Comparison of ENCODE assay signal across 16 mouse cellular contexts in genomic region chr1:113288242-113288641, GRCm38 (mm10).
"Had no signal": no experiment of that assay in that cellular context is flagged by ENCODE, and none has a peak within 500 bp of the region (broad histone marks: within the 10 kb centered on the region; RNA-seq: fewer than 3 reads in every experiment).

No protein-coding gene starts in this region.

- DNase-seq: lung, embryonic 14.5 days; lung, postnatal 10 days; lung, postnatal 4 days; midbrain, embryonic 14.5 days; right cerebral cortex, postnatal 14 days; thymus, adult 2 months; thymus, postnatal 25 days; thymus, postnatal 4 days had no signal

- H3K9ac ChIP-seq: lung, embryonic 14.5 days; midbrain, embryonic 12.5 days; neural tube, embryonic 13.5 days; neural tube, embryonic 15.5 days; stomach, embryonic 15.5 days had no signal

- ATAC-seq: midbrain, embryonic 16.5 days had no signal

- H3K27ac ChIP-seq: midbrain, embryonic 10.5 days; midbrain, embryonic 12.5 days; neural tube, embryonic 13.5 days; neural tube, embryonic 15.5 days; stomach, embryonic 15.5 days; stomach, postnatal 0 days had no signal

- H3K27me3 ChIP-seq: midbrain, embryonic 12.5 days; neural tube, embryonic 13.5 days; neural tube, embryonic 15.5 days; stomach, embryonic 15.5 days had no signal

- H3K9me3 ChIP-seq: midbrain, embryonic 12.5 days; neural tube, embryonic 13.5 days; neural tube, embryonic 15.5 days; stomach, embryonic 15.5 days had no signal

- H3K36me3 ChIP-seq: midbrain, embryonic 10.5 days; midbrain, embryonic 12.5 days; neural tube, embryonic 13.5 days; neural tube, embryonic 15.5 days; stomach, embryonic 15.5 days had no signal

- H3K4me3 ChIP-seq: midbrain, embryonic 10.5 days; midbrain, embryonic 12.5 days; myocyte; neural tube, embryonic 13.5 days; neural tube, embryonic 15.5 days; stomach, embryonic 15.5 days had no signal

- H3K4me2 ChIP-seq: lung, embryonic 14.5 days; midbrain, embryonic 12.5 days; neural tube, embryonic 13.5 days; neural tube, embryonic 15.5 days; stomach, embryonic 15.5 days had no signal

- H3K4me1 ChIP-seq: midbrain, embryonic 10.5 days; midbrain, embryonic 12.5 days; neural tube, embryonic 13.5 days; neural tube, embryonic 15.5 days; stomach, embryonic 15.5 days had no signal
